Mouse (Mus musculus): ENCODE measurements around the gene Adgrg3. TPM values are rescaled to one million over a fixed set of nuclear protein-coding genes. Genes with fewer than 3 reads are reported as not detected.

Adgrg3 gene
- total RNA-seq (2014; fragmentation: Nextera tagmentation) (30.9 and 44.1 TPM in 2 replicates), total RNA-seq (2017) (20.4 and 46.4 TPM in 2 replicates)

- ATAC-seq (replicated peaks; ENCODE audit: low FRiP score, low TSS enrichment, poor library complexity, severe bottlenecking): no peak
Observed at GRCm38 (mm10) chr8:95017451-95017850, at the start of gene Adgrg3. Gene Adgrg3 (plus strand): TSS chr8:95017692.

GRCm38 (mm10) chr8:94973270-94973669 is 44.2 kb upstream of the Adgrg3 start:
- ATAC-seq (replicated peaks; ENCODE audit: low FRiP score, low TSS enrichment, poor library complexity, severe bottlenecking): 0 out of 2 replicates have a peak, but pooled peaks have one; percentile 9

- no peak for ATAC-seq (replicated peaks; ENCODE audit: low FRiP score, low TSS enrichment, poor library complexity, severe bottlenecking)
Observed at GRCm38 (mm10) chr8:94973786-94974185, 43.7 kb upstream of the Adgrg3 start.

GRCm38 (mm10) chr8:94974467-94975165 is 42.9 kb upstream of the Adgrg3 start, which contains the start of gene Adgrg1:
Gene Adgrg1 (plus strand): TSS chr8:94974751.
- no peak for ATAC-seq (replicated peaks; ENCODE audit: low FRiP score, low TSS enrichment, poor library complexity, severe bottlenecking)

GRCm38 (mm10) chr8:94976651-94977417 is 40.7 kb upstream of the Adgrg3 start:
- 0 out of 2 replicates have a peak, but pooled peaks have one; percentile 13 for ATAC-seq (replicated peaks; ENCODE audit: low FRiP score, low TSS enrichment, poor library complexity, severe bottlenecking)

- no peak for ATAC-seq (replicated peaks; ENCODE audit: low FRiP score, low TSS enrichment, poor library complexity, severe bottlenecking)
Observed at GRCm38 (mm10) chr8:94978131-94978530, 39.4 kb upstream of the Adgrg3 start.

GRCm38 (mm10) chr8:94978593-94979319 is 38.7 kb upstream of the Adgrg3 start:
- ATAC-seq (replicated peaks; ENCODE audit: low FRiP score, low TSS enrichment, poor library complexity, severe bottlenecking): 0 out of 2 replicates have a peak, but pooled peaks have one; percentile 6

GRCm38 (mm10) chr8:94980176-94980575 is 37.3 kb upstream of the Adgrg3 start:
- no peak for ATAC-seq (replicated peaks; ENCODE audit: low FRiP score, low TSS enrichment, poor library complexity, severe bottlenecking)

- ATAC-seq (replicated peaks; ENCODE audit: low FRiP score, low TSS enrichment, poor library complexity, severe bottlenecking): no peak
Observed at GRCm38 (mm10) chr8:94980976-94981375, 36.5 kb upstream of the Adgrg3 start.

- no peak for ATAC-seq (replicated peaks; ENCODE audit: low FRiP score, low TSS enrichment, poor library complexity, severe bottlenecking)
Observed at GRCm38 (mm10) chr8:94981848-94982247, 35.6 kb upstream of the Adgrg3 start.

- ATAC-seq (replicated peaks; ENCODE audit: low FRiP score, low TSS enrichment, poor library complexity, severe bottlenecking): no peak
Observed at GRCm38 (mm10) chr8:94983146-94983545, 34.3 kb upstream of the Adgrg3 start.

- peak; percentile 68 for ATAC-seq (replicated peaks; ENCODE audit: low FRiP score, low TSS enrichment, poor library complexity, severe bottlenecking)
Observed at GRCm38 (mm10) chr8:94983881-94984516, 33.5 kb upstream of the Adgrg3 start.

GRCm38 (mm10) chr8:94985023-94985422 is 32.5 kb upstream of the Adgrg3 start:
- ATAC-seq (replicated peaks; ENCODE audit: low FRiP score, low TSS enrichment, poor library complexity, severe bottlenecking): peak; percentile 59

GRCm38 (mm10) chr8:94986676-94987075 is 30.8 kb upstream of the Adgrg3 start:
- ATAC-seq (replicated peaks; ENCODE audit: low FRiP score, low TSS enrichment, poor library complexity, severe bottlenecking): no peak

- peak; percentile 17 for ATAC-seq (replicated peaks; ENCODE audit: low FRiP score, low TSS enrichment, poor library complexity, severe bottlenecking)
Observed at GRCm38 (mm10) chr8:94987553-94987952, 29.9 kb upstream of the Adgrg3 start.

GRCm38 (mm10) chr8:94988619-94989018 is 28.9 kb upstream of the Adgrg3 start:
- no peak for ATAC-seq (replicated peaks; ENCODE audit: low FRiP score, low TSS enrichment, poor library complexity, severe bottlenecking)

- ATAC-seq (replicated peaks; ENCODE audit: low FRiP score, low TSS enrichment, poor library complexity, severe bottlenecking): no peak
Observed at GRCm38 (mm10) chr8:94989711-94990110, 27.8 kb upstream of the Adgrg3 start.

- ATAC-seq (replicated peaks; ENCODE audit: low FRiP score, low TSS enrichment, poor library complexity, severe bottlenecking): no peak
Observed at GRCm38 (mm10) chr8:94990598-94991453, 26.7 kb upstream of the Adgrg3 start.
